In the genomic region with DNA sequence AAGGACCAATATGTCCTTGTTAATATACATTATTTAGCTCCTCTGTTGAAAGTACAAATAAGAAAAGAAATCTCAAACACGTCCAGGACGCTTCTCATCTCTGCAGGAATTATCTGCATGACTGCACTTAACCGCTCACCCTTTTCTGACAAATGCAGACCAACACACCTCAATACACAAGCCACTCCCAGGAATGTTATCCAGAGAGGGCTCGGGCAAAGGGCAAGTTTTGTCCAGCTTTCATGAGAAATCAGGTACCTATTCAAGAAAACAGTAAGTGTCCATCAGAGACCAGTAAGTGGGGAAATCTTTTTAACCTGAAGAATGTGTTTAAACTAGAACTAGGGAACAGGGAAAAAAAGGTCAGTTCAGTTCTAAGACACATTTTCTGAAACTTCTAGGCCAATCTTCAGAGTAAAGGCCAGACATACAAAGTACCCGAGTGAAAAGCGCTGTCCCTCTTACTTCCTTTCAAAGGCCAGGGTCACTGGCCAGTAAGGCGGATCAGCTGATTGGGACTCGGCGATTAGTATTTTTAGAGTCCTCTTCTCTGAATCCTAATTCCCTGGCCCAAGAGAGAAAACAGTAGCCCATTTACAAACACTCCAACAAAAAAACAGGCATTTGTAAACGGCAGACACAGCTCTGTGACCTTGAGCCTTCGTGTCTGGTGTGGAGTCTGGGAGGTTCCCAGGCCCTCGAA, we compare ENCODE assay signal across 8 mouse cellular contexts. TPM values are rescaled to one million over a fixed set of nuclear protein-coding genes. Genes with fewer than 3 reads are reported as not detected.
A peak's percentile ranks its signal among the peaks of the same experiment; 100 is the strongest.
DNase-seq lines count a peak whose midpoint lies in the region; ATAC-seq and TF ChIP-seq lines count a peak whose summit lies in the region.

No protein-coding gene starts in this region.

- H3K9ac ChIP-seq in liver, adult 2 months (ENCODE audit: low read depth, low read length) = peak overlapping the region; percentile 62
- H3K9ac ChIP-seq in forebrain, embryonic 12.5 days = peak overlapping the region; percentile 87

- H3K27me3 ChIP-seq in liver, adult 2 months (ENCODE audit: control insufficient read depth, insufficient read depth, low read length) = no peaks in the 10 kb centered on the region
- no peaks in the 10 kb centered on the region for H3K27me3 ChIP-seq in forebrain, embryonic 12.5 days

- H3K4me1 ChIP-seq in liver, adult 2 months (ENCODE audit: control insufficient read depth, insufficient read depth, low read length) = peaks cover 11% of the 10 kb centered on the region
- peaks cover 8% of the 10 kb centered on the region for H3K4me1 ChIP-seq in forebrain, embryonic 12.5 days

- peak; percentile 74 for DNase-seq in liver, adult 2 months (ENCODE audit: extremely low read depth, low read depth, low spot score)
- no peak for DNase-seq in liver
- DNase-seq in kidney, postnatal 14 days = peak; percentile 72
- DNase-seq in retina, embryonic 14.5 days (ENCODE audit: low spot score) = peak; percentile 18
- no peak for DNase-seq in adrenal gland, postnatal 14 days
- DNase-seq in adrenal gland, adult (ENCODE audit: inconsistent age in 2 of 2, low spot score in 1 of 2) = no peak
- DNase-seq in layer of hippocampus, postnatal 36 days = no peak

- TF ChIP-seq POLR2A in liver, adult 2 months (IDR thresholded peaks at IDR 0.05; ENCODE audit: extremely low read depth, insufficient read depth, low read length) = no peak

- TF ChIP-seq CTCF in liver, adult 2 months (IDR thresholded peaks at IDR 0.05; ENCODE audit: low read depth, low read length) = no peak

- H3K36me3 ChIP-seq in liver, adult 2 months (ENCODE audit: control insufficient read depth, insufficient read depth, low read length) = no peaks in the 10 kb centered on the region
- peaks cover 14% of the 10 kb centered on the region for H3K36me3 ChIP-seq in forebrain, embryonic 12.5 days (replicated peaks)

- no peak for ATAC-seq in forebrain, embryonic 12.5 days (ENCODE audit: low FRiP score)

- peak overlapping the region; percentile 28; the same call in 1 of the 2 replicates for H3K27ac ChIP-seq in liver, adult 2 months (replicated peaks; ENCODE audit: insufficient read depth, low read depth, low read length)
- H3K27ac ChIP-seq in forebrain, embryonic 12.5 days = no peak overlapping the region

- WGBS in liver, adult 2 months = 16% methylated on average over 12 of the region's 12 CpGs
- WGBS in forebrain, embryonic 12.5 days = 7% methylated on average over 12 of the region's 12 CpGs

- no peaks in the 10 kb centered on the region for H3K9me3 ChIP-seq in forebrain, embryonic 12.5 days

- H3K4me3 ChIP-seq in liver, adult 2 months (ENCODE audit: insufficient read depth, low read depth, low read length) = peak overlapping the region; percentile 42
- H3K4me3 ChIP-seq in forebrain, embryonic 12.5 days (replicated peaks) = peak overlapping the region; percentile 90

- no peaks in the 10 kb centered on the region for H3K79me2 ChIP-seq in liver, adult 2 months (ENCODE audit: control insufficient read depth, insufficient read depth, low read length)

- H3K4me2 ChIP-seq in forebrain, embryonic 12.5 days = peak overlapping the region; percentile 84

RNA-seq across cellular contexts. Expression of a gene that starts 0.8 kb away (rescaled TPM):
- total RNA-seq in liver, adult 2 months (2014; rRNA removed) = 0.34 and 0.37 TPM in 2 replicates
- polyA plus RNA-seq in liver, adult 2 months (2012; rRNA removed) = 0.17 and 0.32 TPM in 2 replicates
- polyA plus RNA-seq in forebrain, embryonic 12.5 days (2016; fragmentation: Nextera tagmentation; extraction: Ambion mirVana) = 11.4 and 12.1 TPM in 2 replicates
- 4.5 and 5.2 TPM in 2 replicates for total RNA-seq in adrenal gland, postnatal 14 days (2021)
- 10 to 100 TPM; 18.2 to 19.0 TPM for total RNA-seq in layer of hippocampus, postnatal 36 days (2021)

RNA-seq across cellular contexts. Expression of a gene that starts 8.5 kb away (rescaled TPM):
- 62.3 and 77.7 TPM in 2 replicates for total RNA-seq in liver, adult 2 months (2014; rRNA removed)
- 20.8 and 22.9 TPM in 2 replicates for polyA plus RNA-seq in liver, adult 2 months (2012; rRNA removed)
- 14.2 and 17.8 TPM in 2 replicates for polyA plus RNA-seq in forebrain, embryonic 12.5 days (2016; fragmentation: Nextera tagmentation; extraction: Ambion mirVana)
- 115 and 123 TPM in 2 replicates for total RNA-seq in adrenal gland, postnatal 14 days (2021)
- 100 to 1,000 TPM; 147 to 158 TPM for total RNA-seq in layer of hippocampus, postnatal 36 days (2021)

Comparison
In these comparisons a context has a peak if more than half of its experiments do, and no peak if none do; other contexts are left out.
1. DNase-seq: peak in liver, adult 2 months (single experiment), kidney, postnatal 14 days (single experiment) and retina, embryonic 14.5 days (single experiment); none in liver (single experiment), adrenal gland, postnatal 14 days (single experiment), adrenal gland, adult (0 of 2) and layer of hippocampus, postnatal 36 days (0 of 2).